In genomic region chr13:29596735-29597134, GRCm38 (mm10) we compare ENCODE assay signal across 12 mouse cellular contexts.
"Had no signal": no experiment of that assay in that cellular context is flagged by ENCODE, and none has a peak within 500 bp of the region (broad histone marks: within the 10 kb centered on the region; RNA-seq: fewer than 3 reads in every experiment).

No protein-coding gene starts in this region.

- DNase-seq: kidney, adult 9 months; kidney, postnatal 36 days; layer of hippocampus, postnatal 36 days; lung, adult 18-20 months; lung, postnatal 36 days; midbrain, embryonic 14.5 days had no signal

- H3K36me3 ChIP-seq: neural tube, embryonic 12.5 days had no signal

- H3K4me2 ChIP-seq: limb, embryonic 13.5 days; neural tube, embryonic 12.5 days had no signal

- H3K4me3 ChIP-seq: limb, embryonic 13.5 days; midbrain, embryonic 10.5 days; neural tube, embryonic 12.5 days had no signal

- H3K27ac ChIP-seq: kidney, postnatal 0 days; limb, embryonic 13.5 days; liver, embryonic 14.5 days; midbrain, embryonic 10.5 days; neural tube, embryonic 12.5 days; stomach, postnatal 0 days had no signal

- H3K27me3 ChIP-seq: limb, embryonic 13.5 days; neural tube, embryonic 12.5 days had no signal

- H3K4me1 ChIP-seq: limb, embryonic 13.5 days; midbrain, embryonic 10.5 days; neural tube, embryonic 12.5 days had no signal

- H3K9ac ChIP-seq: limb, embryonic 13.5 days; liver, embryonic 14.5 days; neural tube, embryonic 12.5 days had no signal
